Mouse (Mus musculus) inflammation-experienced regulatory T-cells, adult 16 weeks (primary cell): Measurements from ENCODE around the gene Lss. TPM values are rescaled to one million over a fixed set of nuclear protein-coding genes. Genes with fewer than 3 reads are reported as not detected.

ENCODE experiments used
- polyA plus RNA-seq: library from polyadenylated mRNA; unstranded; fragments of 100-300 nt; shearing (Covaris generic); gene quantifications from one replicate; pipeline ENCODE4 v1.2.1, GENCODE M21; 2017

The Lss gene
- 19.7 TPM for polyA plus RNA-seq

GRCm38 (mm10) chr10:76531375-76531774 lies at the start of gene Lss:
Lss (plus strand) TSS chr10:76531588.

DNA sequence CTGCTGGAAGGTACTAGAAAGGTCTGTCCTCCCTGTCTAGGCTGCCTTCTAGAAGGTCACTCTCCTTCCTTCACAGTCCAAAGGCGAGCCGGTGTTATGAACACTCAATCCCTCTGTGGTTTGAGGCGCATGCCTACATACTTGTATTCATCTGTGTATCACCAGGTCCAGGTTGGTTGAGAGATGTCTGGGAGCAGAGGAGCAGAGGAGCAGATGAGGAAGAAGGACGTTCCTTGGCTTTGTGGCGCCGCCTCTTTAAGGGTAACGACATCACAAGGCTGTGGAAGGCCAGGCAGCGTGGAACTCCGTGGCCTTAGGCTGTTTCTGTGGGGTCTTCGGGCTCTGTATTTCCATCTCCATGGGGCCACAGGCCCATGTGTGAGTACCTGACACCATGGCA lies 30.6 kb downstream of the Lss start, which contains the start of gene Spatc1l:
TSS of gene Spatc1l (plus strand) at position 301 of the 400 bp plus-strand sequence.

GRCm38 (mm10) chr10:76575374-76575773 lies 44.0 kb downstream of the Lss start, which contains the start of gene Ftcd:
Ftcd (plus strand) TSS chr10:76575648.

Other genes starting within 250 kb of the Lss start
- gene Dip2a, start 186.3 kb upstream of the Lss start, polyA plus RNA-seq: 2.2 TPM
- gene AC141477.1, start 91.1 kb upstream of the Lss start, polyA plus RNA-seq: 17.8 TPM
- 28.5 TPM for gene Pcnt, start 88.8 kb upstream of the Lss start, polyA plus RNA-seq
- not detected for gene 2610028H24Rik, start 82.5 kb upstream of the Lss start, polyA plus RNA-seq
- 91.4 TPM for gene Mcm3ap, start 62.7 kb upstream of the Lss start, polyA plus RNA-seq
- gene Ybey, start 62.5 kb upstream of the Lss start, polyA plus RNA-seq: 5.0 TPM
- gene Spatc1l, start 30.7 kb downstream of the Lss start, polyA plus RNA-seq: not detected
- not detected for gene Ftcd, start 44.1 kb downstream of the Lss start, polyA plus RNA-seq
- not detected for gene Col6a2, start 92.0 kb downstream of the Lss start, polyA plus RNA-seq
- gene Col6a1, start 194.6 kb downstream of the Lss start, polyA plus RNA-seq: not detected